Comparison of ENCODE assay signal across 10 mouse cellular contexts in genomic region chr2:112210142-112210541, GRCm38 (mm10). TPM values are rescaled to one million over a fixed set of nuclear protein-coding genes. Genes with fewer than 3 reads are reported as not detected.
DNase-seq lines count a peak whose midpoint lies in the region; ATAC-seq and TF ChIP-seq lines count a peak whose summit lies in the region.
"Had no signal": no experiment of that assay in that cellular context is flagged by ENCODE, and none has a peak within 500 bp of the region (broad histone marks: within the 10 kb centered on the region; RNA-seq: fewer than 3 reads in every experiment).

No protein-coding gene starts in this region.

- no peak for ATAC-seq in kidney, embryonic 16.5 days (ENCODE audit: low FRiP score, low TSS enrichment)

- no peak overlapping the region for H3K9ac ChIP-seq in kidney, embryonic 16.5 days (replicated peaks; ENCODE audit: low read length)

- H3K9me3 ChIP-seq in kidney, embryonic 16.5 days (ENCODE audit: low read length): no peaks in the 10 kb centered on the region

- no peak overlapping the region for H3K4me3 ChIP-seq in gastrocnemius, adult 2 months
- no peak overlapping the region for H3K4me3 ChIP-seq in cerebellum, adult 2 months (replicated peaks; ENCODE audit: insufficient read depth, low read depth, low read length)
- H3K4me3 ChIP-seq in kidney, embryonic 16.5 days (ENCODE audit: low read length): no peak overlapping the region

- peak; percentile 31 for DNase-seq in gastrocnemius, postnatal 10 days
- no peak for DNase-seq in gastrocnemius, adult 2 months
- peak; percentile 28 to 65 for DNase-seq in cerebellum, adult 2 months
- DNase-seq in heart, postnatal 10 days: peak; percentile 87 to 88
- DNase-seq in left cerebral cortex, postnatal 36 days (ENCODE audit: low spot score in 2 of 2): peak; percentile 44 to 46
- DNase-seq in right cerebral cortex, postnatal 25 days: peak; percentile 37
- DNase-seq in adrenal gland, adult 8-10 months: no peak

- 5% methylated on average over 6 of the region's 6 CpGs for WGBS in cerebellum, adult 2 months
- WGBS in kidney, embryonic 16.5 days: 81% methylated on average over 6 of the region's 6 CpGs

- H3K4me1 ChIP-seq in cerebellum, adult 2 months (ENCODE audit: control insufficient read depth, insufficient read depth, low read length): no peaks in the 10 kb centered on the region
- no peaks in the 10 kb centered on the region for H3K4me1 ChIP-seq in kidney, embryonic 16.5 days (ENCODE audit: insufficient read depth, low read length)

- intact Hi-C loops in gastrocnemius, adult 2 months (cut with DNase I): no loop called here
- intact Hi-C loops in heart, postnatal 10 days (cut with DNase I): no loop called here
- intact Hi-C loops in left cerebral cortex, postnatal 36 days (cut with DNase I): loop anchor here (10.0 kb wide), 1 partner anchor 1225 kb away; no protein-coding TSS in a partner anchor

- TF ChIP-seq POLR2A in cerebellum, adult 2 months (IDR thresholded peaks at IDR 0.05; ENCODE audit: borderline replicate concordance, insufficient read depth, low read length): no peak

- no peak overlapping the region for H3K27ac ChIP-seq in gastrocnemius, adult 2 months
- no peak overlapping the region for H3K27ac ChIP-seq in cerebellum, adult 2 months (ENCODE audit: insufficient read depth, low read length)
- H3K27ac ChIP-seq in kidney, embryonic 16.5 days (ENCODE audit: low read length): no peak overlapping the region

- H3K27me3 ChIP-seq in cerebellum, adult 2 months (ENCODE audit: control insufficient read depth, insufficient read depth, low read length): no peaks in the 10 kb centered on the region
- H3K27me3 ChIP-seq in kidney, embryonic 16.5 days (ENCODE audit: insufficient read depth, low read length): no peaks in the 10 kb centered on the region
- H3K27me3 ChIP-seq: CH12.LX had no signal

- no peak for TF ChIP-seq CTCF in gastrocnemius, adult 2 months (IDR thresholded peaks at IDR 0.05)
- TF ChIP-seq CTCF in cerebellum, adult 2 months (IDR thresholded peaks at IDR 0.05; ENCODE audit: borderline replicate concordance, insufficient read depth, low read depth, low read length): no peak

- H3K4me2 ChIP-seq in kidney, embryonic 16.5 days (replicated peaks; ENCODE audit: low read depth, low read length): no peak overlapping the region

- H3K36me3 ChIP-seq in kidney, embryonic 16.5 days (ENCODE audit: insufficient read depth, low read length): no peaks in the 10 kb centered on the region

RNA-seq across cellular contexts. Expression of gene Lpcat4, which starts 29.1 kb away (rescaled TPM):
- 1 to 10 TPM; 3.0 to 5.3 TPM for total RNA-seq in gastrocnemius, postnatal 10 days (2021)
- 1 to 10 TPM in 1 of 2 experiments, under 1 TPM in 1; 0.99 to 1.5 TPM for total RNA-seq in gastrocnemius, adult 2 months (2021)
- 219 and 231 TPM in 2 replicates for polyA plus RNA-seq in cerebellum, adult 2 months (2012; rRNA removed)
- total RNA-seq in heart, postnatal 10 days (2021): 1 to 10 TPM; 5.8 to 6.0 TPM
- total RNA-seq in left cerebral cortex, postnatal 36 days (2021): 100 to 1,000 TPM; 162 to 163 TPM
- 10 to 100 TPM in 1 of 4 experiments, 1 to 10 TPM in 3; 5.1 to 10.7 (median 7.1) TPM for total RNA-seq in adrenal gland, adult 8-10 months (2022)
- 28.0 and 30.0 TPM in 2 replicates for polyA plus RNA-seq in kidney, embryonic 16.5 days (2015; fragmentation: Nextera tagmentation; extraction: Ambion mirVana)

RNA-seq across cellular contexts. Expression of gene Nutm1, which starts 48.9 kb away (rescaled TPM):
- not detected for total RNA-seq in gastrocnemius, postnatal 10 days (2021)
- total RNA-seq in gastrocnemius, adult 2 months (2021): not detected
- polyA plus RNA-seq in cerebellum, adult 2 months (2012; rRNA removed): not detected in 2 replicates
- not detected for total RNA-seq in heart, postnatal 10 days (2021)
- under 1 TPM in 1 of 2 experiments, not detected in 1; 0.20 TPM for total RNA-seq in left cerebral cortex, postnatal 36 days (2021)
- under 1 TPM in 1 of 4 experiments, not detected in 3; 0.06 TPM for total RNA-seq in adrenal gland, adult 8-10 months (2022)
- polyA plus RNA-seq in kidney, embryonic 16.5 days (2015; fragmentation: Nextera tagmentation; extraction: Ambion mirVana): 0.04 and 0.05 TPM in 2 replicates
- total RNA-seq: CH12.LX had no signal
- polyA plus RNA-seq: limb, embryonic 14.5 days had no signal

RNA-seq across cellular contexts. Expression of gene Nop10, which starts 51.6 kb away (rescaled TPM):
- total RNA-seq in gastrocnemius, postnatal 10 days (2021): 10 to 100 TPM; 56.0 to 60.4 TPM
- 10 to 100 TPM; 51.6 to 64.3 TPM for total RNA-seq in gastrocnemius, adult 2 months (2021)
- polyA plus RNA-seq in cerebellum, adult 2 months (2012; rRNA removed): 99.7 and 104 TPM in 2 replicates
- 10 to 100 TPM; 63.9 to 67.6 TPM for total RNA-seq in heart, postnatal 10 days (2021)
- total RNA-seq in left cerebral cortex, postnatal 36 days (2021): 10 to 100 TPM; 50.4 to 51.7 TPM
- total RNA-seq in adrenal gland, adult 8-10 months (2022): 100 to 1,000 TPM in 2 of 4 experiments, 10 to 100 TPM in 2; 77.3 to 151 (median 111) TPM
- 225 and 243 TPM in 2 replicates for polyA plus RNA-seq in kidney, embryonic 16.5 days (2015; fragmentation: Nextera tagmentation; extraction: Ambion mirVana)

RNA-seq across cellular contexts. Expression of gene Slc12a6, which starts 55.5 kb away (rescaled TPM):
- 10 to 100 TPM; 27.0 to 33.3 TPM for total RNA-seq in gastrocnemius, postnatal 10 days (2021)
- total RNA-seq in gastrocnemius, adult 2 months (2021): 10 to 100 TPM; 25.5 to 26.6 TPM
- polyA plus RNA-seq in cerebellum, adult 2 months (2012; rRNA removed): 96.9 and 98.7 TPM in 2 replicates
- 10 to 100 TPM; 37.1 to 43.3 TPM for total RNA-seq in heart, postnatal 10 days (2021)
- 100 to 1,000 TPM; 114 to 134 TPM for total RNA-seq in left cerebral cortex, postnatal 36 days (2021)
- total RNA-seq in adrenal gland, adult 8-10 months (2022): 10 to 100 TPM; 41.1 to 56.3 (median 49.1) TPM
- 9.4 and 12.3 TPM in 2 replicates for polyA plus RNA-seq in kidney, embryonic 16.5 days (2015; fragmentation: Nextera tagmentation; extraction: Ambion mirVana)

RNA-seq across cellular contexts. Expression of gene Gm21985, which starts 56.0 kb away (rescaled TPM):
- under 1 TPM in 1 of 2 experiments, not detected in 1; 0.18 TPM for total RNA-seq in gastrocnemius, postnatal 10 days (2021)
- total RNA-seq in gastrocnemius, adult 2 months (2021): 1 to 10 TPM in 1 of 2 experiments, under 1 TPM in 1; 0.71 to 1.8 TPM
- 0.19 TPM in 1 of 2 replicates, not detected in the other for polyA plus RNA-seq in cerebellum, adult 2 months (2012; rRNA removed)
- 1 to 10 TPM in 1 of 2 experiments, under 1 TPM in 1; 0.31 to 1.3 TPM for total RNA-seq in heart, postnatal 10 days (2021)
- 1 to 10 TPM in 1 of 2 experiments, not detected in 1; 4.8 TPM for total RNA-seq in left cerebral cortex, postnatal 36 days (2021)
- total RNA-seq in adrenal gland, adult 8-10 months (2022): 1 to 10 TPM in 1 of 4 experiments, not detected in 3; 1.5 TPM
- not detected in 2 replicates for polyA plus RNA-seq in kidney, embryonic 16.5 days (2015; fragmentation: Nextera tagmentation; extraction: Ambion mirVana)

Comparison
In these comparisons a context has a peak if more than half of its experiments do, and no peak if none do; other contexts are left out.
1. DNase-seq: peak in gastrocnemius, postnatal 10 days (single experiment), cerebellum, adult 2 months (2 of 2), heart, postnatal 10 days (2 of 2), left cerebral cortex, postnatal 36 days (2 of 2) and right cerebral cortex, postnatal 25 days (single experiment); none in gastrocnemius, adult 2 months (single experiment) and adrenal gland, adult 8-10 months (single experiment).
2. RNA of gene Lpcat4, which starts 29.1 kb away (total RNA-seq): 162 to 163 TPM in left cerebral cortex, postnatal 36 days; 5.1 to 10.7 TPM in adrenal gland, adult 8-10 months, 5.8 to 6.0 TPM in heart, postnatal 10 days, 3.0 to 5.3 TPM in gastrocnemius, postnatal 10 days and 0.99 to 1.5 TPM in gastrocnemius, adult 2 months; every median in the first group is over 10 times any median in the second.